Mouse (Mus musculus) mouse trophoblast stem cell (cell line): Measurements from ENCODE around the gene Gm21518.
"Not testable (repeated sequence)": the region's sequence is repeated elsewhere in the genome, so short reads cannot be mapped to it uniquely, and the experiment has no call there.

ENCODE experiments used
- in situ Hi-C, 2 experiments: fragments of 300-500 bp; cut with MseI, MboI; formaldehyde crosslinking; loops; 2 replicates in 1 of 2; 3 replicates in 1 of 2; pipeline ENCODE4 v1.15.1; 2025

Gm21518 gene

DNA sequence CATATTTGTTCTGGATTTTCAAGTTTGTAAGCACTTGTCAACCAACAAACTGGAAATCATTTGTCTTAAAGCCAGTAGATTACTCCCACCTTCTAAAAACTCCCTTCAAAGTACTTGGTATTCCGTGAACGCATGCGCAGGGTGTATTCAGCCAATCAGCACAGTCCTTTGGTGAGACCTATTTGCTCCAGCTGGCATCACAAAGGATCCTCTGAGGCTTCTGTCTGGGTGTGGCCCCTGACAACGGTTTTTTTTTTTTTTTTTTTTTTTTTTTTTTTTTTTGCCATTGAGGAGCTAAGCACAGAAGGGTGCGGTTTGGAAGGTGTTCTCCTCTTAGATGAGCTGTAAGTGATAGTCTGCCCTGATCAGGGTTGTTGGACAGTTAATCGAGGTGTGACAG is at the start of gene Gm21518:
Gene Gm21518, plus strand, starts transcription at position 301 of the 400 bp plus-strand sequence.
- in situ Hi-C loops: not testable (repeated sequence)
